Mouse (Mus musculus): ENCODE data around the gene Cdh9.

Gene Cdh9

DNA sequence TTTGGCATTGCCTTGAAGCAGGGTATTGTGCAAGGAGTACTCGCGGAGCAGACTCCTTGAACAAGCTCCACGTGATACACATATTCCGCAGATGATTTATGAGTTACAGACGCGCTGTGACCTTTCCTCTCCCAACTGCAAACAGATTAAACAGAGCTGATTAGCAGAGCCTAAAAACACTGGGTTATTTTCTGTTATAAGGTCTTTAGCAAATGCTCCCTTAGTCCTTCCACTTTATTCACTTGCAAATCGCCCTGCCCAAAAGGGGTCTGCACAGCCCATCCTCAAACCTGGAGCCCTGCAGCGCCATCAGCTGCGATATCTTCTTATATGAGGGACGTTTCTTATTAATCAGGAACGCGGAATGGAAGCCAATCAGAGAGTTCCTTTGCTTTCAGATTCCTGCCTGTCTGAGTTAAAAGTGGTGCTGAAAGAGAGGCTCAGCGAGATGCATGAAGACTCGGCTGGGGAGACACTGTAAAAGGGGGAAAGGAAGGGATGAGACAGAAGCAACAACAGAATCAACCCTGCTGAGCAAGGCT is at the start of gene Cdh9:
Gene Cdh9, plus strand, starts transcription at position 287 of the 542 bp plus-strand sequence.
- no peak for DNase-seq (ENCODE audit: low spot score in 2 of 2)

DNA sequence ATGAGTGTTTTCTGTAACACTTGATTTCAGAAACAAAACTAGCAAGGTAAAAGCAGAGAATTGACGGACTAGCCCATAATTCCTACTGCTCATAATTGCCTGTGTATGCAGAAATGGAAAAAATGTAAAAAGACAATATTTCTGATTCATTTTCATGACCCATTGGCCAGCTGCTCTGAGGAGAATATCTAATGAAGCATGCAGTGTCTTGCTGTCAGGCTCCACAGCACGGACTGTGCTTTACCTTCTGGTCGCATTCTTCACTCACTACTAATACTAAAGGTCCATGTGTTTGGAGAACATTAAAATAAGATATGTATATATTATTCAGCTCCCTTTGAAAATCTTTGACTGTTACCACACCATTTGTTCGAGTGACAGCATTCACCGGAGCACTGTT is 49.5 kb upstream of the Cdh9 start:
- no peak for DNase-seq (ENCODE audit: low spot score in 2 of 2)

DNA sequence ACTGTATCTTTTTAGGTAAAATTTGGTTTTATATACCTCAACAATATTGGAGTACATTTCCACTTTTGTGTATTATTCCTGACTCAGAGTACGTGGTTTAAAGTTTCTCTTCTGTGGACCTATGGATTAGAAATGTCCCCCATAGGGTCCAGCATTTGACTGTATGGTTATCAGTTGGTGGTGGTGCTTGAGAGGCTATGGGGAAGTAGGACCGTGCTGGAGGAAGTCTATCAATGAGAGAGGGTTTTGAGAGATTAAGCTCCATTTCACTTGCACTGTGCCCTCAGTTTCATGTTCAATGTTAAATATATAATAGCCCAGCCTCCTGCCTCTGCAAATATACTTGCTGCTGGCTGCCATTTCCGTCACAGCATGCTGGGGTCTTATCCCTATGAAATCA is 28.7 kb upstream of the Cdh9 start:
- no peak for DNase-seq (ENCODE audit: low spot score in 2 of 2)

DNA sequence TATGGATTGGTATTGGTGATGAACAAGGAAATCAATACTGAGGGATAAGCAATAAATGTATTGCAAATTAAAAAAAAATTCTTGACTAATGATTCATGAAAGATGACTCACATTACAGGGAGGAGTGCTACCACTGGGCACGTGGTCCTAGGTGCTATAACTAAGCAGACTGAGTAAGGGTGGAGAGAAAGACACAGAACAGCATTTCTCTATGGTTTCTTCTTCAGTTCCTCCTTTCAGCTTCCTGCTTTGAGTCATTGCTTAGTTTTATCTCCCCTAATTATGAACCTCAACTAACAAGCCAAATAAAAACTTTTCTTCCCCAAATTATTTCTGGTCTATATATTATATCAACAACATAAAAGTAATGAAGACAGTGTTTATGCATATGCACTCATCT is 26.2 kb upstream of the Cdh9 start:
- DNase-seq (ENCODE audit: low spot score in 2 of 2), result no peak

DNA sequence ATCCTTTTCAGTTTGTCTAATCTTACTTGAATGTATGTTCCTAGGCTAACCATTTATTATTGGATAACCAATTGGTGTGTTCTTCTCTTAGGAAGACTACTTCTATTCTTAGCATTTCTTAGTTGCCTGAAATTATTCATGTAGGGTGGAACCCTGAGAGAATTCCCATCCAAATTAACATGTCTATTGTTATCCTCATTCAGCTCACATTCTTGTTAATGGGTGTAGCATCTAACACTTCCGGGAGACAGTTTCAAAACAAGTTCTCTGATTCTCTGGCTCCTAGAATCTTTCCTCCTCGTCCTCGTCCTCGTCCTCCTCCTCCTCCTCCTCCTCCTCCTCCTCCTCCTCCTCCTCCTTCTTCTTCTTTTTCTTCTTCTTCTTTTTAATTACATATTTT is 10.5 kb downstream of the Cdh9 start:
- DNase-seq (ENCODE audit: low spot score in 2 of 2), result no peak

DNA sequence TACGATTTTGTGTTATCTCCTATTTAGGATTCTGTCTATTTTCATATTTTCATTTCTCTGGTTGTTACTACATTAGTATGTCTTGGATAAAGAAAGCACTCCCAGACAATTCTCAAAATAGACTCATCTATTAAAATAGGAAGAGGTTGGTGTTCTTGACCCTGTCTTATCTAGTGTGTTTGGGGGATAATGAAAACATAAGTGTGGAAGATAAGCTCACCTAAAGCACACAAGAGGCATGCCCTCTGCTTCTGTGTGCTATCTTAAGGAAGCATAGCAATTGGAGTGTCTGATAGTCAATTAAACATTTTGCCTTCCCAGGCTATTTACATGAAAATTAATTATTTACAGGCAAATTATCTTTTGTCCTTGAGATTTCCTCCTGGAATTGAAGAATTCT is 18.1 kb downstream of the Cdh9 start:
- DNase-seq (ENCODE audit: low spot score in 2 of 2), result no peak

DNA sequence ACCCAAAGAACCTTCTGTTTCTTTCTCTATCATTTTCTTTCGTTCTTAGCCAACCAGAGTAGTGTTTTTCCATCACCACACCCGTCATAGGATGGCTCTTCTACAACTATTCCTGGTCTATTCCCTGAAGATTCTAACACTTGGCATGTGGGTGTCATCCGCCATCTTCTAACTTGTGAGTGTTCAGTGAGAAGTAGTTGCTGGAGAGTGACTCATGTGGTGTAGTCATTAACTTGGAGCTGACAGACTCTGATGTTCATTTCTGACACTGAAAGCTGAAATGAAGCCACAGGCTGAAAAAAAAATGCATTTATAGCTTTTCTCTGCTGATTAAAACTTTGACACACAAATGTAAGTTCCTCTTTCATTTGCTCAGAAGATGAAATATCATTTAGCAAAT is 34.7 kb downstream of the Cdh9 start:
- DNase-seq (ENCODE audit: low spot score in 2 of 2), result no peak

DNA sequence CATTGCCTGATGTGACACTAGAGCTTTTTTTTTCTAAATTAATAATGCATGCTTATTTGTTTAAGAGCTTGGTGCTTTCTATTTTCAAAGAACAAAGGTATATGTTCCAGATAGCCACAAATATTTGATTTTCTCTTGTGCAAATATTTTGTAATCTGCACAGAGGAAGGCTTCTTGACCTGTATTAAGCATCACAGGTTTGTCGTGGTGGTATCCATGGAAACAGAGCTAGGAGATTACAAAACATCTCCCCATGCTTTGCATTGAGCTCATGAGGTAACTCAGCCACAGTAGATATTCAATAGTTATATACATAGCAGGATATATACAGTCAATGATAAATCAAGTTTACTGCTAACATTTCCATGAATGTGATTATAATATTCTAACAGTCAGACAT is 56.0 kb downstream of the Cdh9 start:
- no peak for DNase-seq (ENCODE audit: low spot score in 2 of 2)

DNA sequence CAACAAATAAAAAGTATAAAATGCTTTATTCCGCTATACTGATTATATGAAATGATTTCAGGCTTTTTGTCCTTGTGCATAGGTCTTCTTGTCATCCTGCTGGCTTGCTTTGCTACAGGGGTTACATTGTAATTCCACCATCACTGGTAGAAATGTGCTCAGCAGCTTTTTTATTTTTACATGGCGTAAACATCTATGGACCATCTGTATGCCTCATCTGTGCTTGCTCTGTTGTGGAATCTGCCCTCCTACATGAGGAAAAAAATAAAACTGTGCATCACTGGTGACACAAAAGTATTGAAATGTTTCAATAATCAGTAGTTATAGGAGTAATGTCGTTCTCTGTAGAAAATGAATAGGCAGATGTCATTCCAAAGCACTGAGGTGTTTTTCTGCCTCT is 64.3 kb downstream of the Cdh9 start:
- no peak for DNase-seq (ENCODE audit: low spot score in 2 of 2)

DNA sequence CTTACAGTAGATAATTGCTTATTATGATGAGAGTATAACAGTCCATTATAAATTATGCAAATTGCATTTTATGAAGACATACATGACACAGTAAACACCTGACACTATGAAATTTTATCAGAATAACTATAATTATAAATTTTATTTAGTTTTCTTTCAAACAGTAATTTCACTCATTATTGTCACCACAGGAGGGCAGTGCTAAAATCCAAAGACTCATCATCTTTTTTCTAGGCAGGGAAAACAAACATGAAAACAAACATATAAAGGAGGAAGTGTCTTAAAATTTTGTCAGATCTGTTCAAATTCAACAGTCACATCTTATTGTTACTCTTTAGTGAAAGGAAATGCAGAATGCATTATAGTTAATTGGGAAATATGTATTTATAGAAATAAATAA is 72.7 kb downstream of the Cdh9 start:
- DNase-seq (ENCODE audit: low spot score in 2 of 2), result no peak

DNA sequence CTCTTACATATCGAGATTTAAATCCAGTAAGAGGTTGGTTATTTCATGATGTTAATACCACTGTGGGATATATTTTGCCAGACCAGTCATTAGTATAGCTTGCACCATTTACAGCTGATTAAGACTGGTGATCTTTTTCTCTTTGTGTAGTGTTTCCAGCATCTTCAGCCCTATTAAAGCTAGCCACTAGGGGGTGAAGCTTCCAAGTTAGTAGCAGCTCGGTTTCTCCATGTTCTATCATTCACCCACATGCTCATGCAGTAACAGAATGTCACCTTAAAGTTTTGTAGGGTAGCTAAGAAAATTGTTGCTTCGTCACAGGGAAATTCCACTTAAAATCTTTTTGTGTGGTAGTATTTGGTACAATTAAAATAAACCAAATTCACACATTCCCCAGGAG is 82.2 kb downstream of the Cdh9 start:
- DNase-seq (ENCODE audit: low spot score in 2 of 2), result no peak

DNA sequence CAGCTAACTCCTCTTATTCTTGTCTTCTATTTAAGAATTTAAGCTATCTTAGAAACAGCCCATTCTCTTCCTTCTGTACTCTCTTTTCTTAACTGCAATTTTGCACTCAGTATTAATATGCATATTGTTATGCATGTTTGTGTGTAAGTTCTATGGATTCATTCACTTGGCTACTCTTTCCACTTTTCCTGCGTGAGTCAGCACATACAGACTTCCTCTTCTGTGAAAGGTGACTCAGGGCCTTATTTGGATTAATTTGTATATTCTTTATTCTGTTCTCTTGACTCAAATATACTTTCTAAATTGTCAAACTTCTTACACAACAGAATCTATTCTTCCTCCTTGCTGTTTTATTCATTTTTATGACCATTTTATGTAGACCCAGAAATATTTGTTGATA is 85.5 kb downstream of the Cdh9 start:
- DNase-seq (ENCODE audit: low spot score in 2 of 2), result no peak

DNA sequence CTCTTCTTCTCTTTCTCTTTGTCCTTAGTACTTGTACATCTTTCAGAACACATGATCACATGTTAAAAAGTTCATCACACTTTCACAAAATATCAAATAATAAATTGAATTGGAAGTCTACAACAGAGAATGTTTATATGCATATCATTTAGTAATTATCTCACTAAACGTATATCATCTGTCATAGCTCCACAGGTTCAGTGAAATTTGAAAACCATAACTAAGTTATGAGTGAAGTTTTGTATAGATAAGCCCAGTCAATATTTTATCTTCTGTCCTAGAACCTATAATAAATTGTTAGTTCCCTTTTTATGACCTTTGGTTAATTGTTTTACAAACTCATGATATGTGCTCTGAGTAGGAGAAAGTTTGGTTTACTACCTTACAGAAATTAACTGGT is 106.2 kb downstream of the Cdh9 start:
- no peak for DNase-seq (ENCODE audit: low spot score in 2 of 2)

DNA sequence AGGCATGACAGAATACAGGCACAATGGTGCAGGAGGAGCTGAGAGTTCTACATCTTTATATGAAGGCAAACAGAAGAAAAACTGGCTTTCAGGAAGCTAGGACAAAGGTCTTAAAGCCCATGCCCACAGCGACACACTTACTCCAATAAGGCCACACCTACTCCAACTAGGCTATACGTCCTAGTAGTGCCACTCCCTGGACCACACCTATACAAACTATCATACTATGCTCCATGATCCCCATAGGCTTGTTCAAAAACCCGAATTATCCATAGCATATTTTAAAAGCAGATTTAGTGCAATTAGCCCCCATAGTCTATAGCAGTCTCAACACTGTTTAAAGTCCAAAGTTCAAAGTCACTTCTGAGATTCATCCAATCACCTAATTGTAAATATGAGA is 154.0 kb downstream of the Cdh9 start:
- no peak for DNase-seq (ENCODE audit: low spot score in 2 of 2)

DNA sequence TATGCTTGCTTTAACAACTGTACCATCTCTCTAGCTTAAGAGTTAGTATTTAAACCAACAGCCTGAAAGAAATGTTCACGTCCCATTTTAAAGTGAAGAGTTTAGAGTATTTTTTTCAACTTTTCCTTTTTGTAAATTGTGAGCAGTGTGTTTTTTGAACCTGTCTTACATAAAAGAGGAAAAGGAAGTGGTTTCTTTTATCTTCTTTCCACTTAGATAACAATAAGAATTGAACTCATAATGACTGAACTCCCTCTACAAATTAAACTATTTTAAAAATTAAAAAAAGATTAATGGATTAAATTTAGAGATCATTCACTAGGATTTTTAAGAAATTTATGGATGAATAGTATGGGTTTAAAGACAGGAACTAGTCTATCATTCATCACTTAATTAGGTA is 168.1 kb downstream of the Cdh9 start:
- no peak for DNase-seq (ENCODE audit: low spot score in 2 of 2)

Data from heart, adult 9 months (tissue).